Mouse (Mus musculus): ENCODE data around the gene Ap3d1. TPM values are rescaled to one million over a fixed set of nuclear protein-coding genes. Genes with fewer than 3 reads are reported as not detected.

The Ap3d1 gene
- 79.7 TPM for polyA plus RNA-seq (2017; shearing (Covaris generic))

DNA sequence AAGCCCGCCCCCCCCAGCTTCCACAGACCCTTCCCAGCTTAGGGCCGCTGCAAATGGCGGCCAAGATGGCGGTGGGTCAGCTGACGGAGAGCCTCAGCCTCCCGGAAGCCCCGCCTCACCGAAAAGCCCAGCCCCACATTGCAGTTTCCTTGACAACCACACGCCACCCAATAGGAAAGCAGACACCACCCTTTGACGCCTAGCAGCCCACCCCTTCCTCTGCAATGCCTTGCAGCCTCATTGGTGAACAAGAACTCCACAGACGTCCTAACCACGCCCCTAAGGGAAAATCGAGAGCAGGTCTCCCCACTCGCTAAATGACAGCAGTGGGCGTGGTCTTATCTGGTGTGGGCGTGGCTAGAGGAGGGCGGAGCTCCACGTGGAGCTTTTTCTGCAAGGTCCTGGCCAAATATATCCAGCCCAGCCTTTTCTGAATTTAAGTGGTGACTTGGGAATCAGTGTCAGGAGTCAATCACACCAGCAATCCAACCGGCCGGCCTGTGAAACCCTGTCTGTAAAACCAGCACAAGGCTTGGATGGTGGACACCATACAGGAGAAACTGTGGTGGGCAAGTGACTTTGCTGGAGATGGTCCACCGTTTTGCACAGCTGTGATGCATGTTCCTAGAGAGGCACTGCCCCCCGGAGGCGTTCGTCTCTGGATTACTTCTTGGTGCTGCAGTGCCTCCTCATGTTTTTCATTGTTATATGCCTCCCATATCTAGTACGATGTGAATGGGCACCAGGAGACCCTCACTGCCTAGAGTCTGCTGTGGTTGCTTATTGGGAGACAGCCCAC, at the start of gene Ap3d1:
Gene Ap3d1, minus strand, starts transcription at position 85 of the 799 bp plus-strand sequence.

DNA sequence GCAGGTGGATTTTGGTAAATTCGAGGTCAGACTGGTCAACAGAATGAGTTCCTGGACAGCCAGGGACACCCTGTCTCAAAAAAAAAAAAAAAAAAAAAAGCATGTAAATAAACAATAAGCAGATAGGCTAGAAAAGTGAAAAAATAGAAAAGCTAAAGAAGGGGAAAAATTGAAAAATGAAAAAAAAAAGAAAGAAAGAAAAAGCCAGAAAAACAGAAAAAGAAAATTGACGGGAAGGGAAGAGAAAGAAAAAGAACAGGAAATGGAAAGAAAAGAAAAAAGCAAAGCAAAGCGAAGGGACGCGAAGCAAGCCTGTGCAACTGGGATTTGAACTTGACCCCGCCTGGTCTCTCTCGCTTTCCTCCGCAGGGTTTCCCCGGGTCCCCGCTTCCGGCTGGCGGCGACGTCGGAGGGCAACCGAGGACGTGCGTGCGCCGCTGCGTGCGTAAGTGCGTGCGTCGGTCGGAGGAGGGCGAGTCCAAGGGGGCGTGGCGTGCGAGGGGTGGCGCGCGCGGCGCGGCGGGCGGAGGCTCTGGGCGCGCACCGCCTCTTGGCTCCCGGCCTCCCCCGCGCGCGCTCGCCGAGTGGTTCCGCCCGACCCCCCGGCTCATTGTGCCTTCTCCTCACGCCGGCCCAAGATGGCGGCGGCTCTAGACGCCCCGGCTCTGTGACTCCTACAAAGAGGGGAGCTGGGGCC, 12.7 kb upstream of the Ap3d1 start, which contains the start of gene Dot1l:
Gene Dot1l, plus strand, starts transcription at position 613 of the 697 bp plus-strand sequence.

DNA sequence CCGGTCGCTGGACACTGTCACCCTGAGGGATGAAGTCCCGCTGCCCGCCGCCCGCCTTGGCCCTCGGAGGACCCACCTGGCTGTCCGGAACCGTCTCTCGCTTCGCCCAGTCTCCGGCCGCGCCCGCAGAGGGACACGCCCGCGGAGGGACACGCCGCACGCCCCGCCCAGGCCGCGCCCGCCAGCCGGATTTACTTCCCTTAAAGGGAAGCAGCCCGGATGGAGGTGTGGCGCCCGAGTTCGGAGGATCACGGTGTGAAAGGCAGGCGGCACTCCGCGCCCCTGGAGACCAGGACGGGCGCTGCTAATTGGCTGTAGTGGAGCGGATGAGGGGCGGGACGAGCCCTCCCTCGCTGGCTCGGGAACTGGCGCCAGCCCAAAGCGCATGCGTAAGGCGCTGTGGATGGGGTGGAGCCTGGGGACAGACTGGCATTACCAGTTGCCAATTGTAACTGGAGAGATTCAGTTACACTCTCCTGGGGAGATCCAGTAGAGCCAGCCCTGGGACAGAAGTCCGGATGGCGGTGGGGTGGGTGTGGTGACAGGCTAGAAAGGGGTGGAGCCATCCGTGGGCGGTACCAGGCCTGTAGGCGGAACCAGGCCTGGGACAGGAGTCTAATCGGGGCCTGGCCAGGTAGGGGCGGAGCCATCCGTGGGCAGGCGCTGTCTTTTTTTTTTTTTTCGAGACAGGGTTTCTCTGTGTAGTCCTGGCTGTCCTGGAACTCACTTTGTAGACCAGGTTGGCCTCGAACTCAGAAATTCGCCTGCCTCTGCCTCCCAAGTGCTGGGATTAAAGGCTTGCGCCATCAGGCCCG, 40.1 kb downstream of the Ap3d1 start, which contains the start of the genes Mob3a and Izumo4:
Gene Mob3a, minus strand, starts transcription at position 257 of the 815 bp plus-strand sequence.
Gene Izumo4, plus strand, starts transcription at position 464 of the 815 bp plus-strand sequence.

DNA sequence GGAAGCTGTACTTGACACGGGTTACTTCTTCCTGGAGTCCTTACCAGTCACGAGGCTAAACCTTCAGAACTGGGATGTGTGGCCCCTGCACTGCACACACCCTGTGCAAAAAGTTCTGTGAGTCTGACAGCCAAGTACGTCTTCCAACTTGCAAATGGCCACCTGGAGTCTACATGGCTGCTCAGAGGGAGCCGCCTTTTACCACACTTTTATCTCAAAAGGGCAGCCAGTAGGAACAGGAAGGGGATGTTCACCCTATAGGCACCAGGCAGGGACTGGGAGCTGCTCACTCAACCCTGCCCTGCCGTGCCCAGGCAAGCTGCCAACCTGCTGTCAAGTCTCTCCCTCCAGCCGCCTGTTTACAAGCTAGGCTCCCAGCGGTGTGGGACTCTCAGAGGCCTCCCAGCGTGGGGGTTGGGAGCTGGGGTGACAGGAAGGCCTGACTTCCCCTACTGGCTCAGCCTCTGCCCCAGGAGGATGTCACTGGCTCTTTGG, 64.1 kb downstream of the Ap3d1 start, which contains the start of gene Mknk2:
Gene Mknk2, minus strand, starts transcription at position 171 of the 495 bp plus-strand sequence.

Other genes starting within 250 kb of the Ap3d1 start
- not detected for gene Onecut3, start 247.4 kb downstream of the Ap3d1 start, polyA plus RNA-seq (2017; shearing (Covaris generic))
- not detected for gene Atp8b3, start 203.1 kb downstream of the Ap3d1 start, polyA plus RNA-seq (2017; shearing (Covaris generic))
- 83.0 TPM for gene Rexo1, start 180.7 kb downstream of the Ap3d1 start, polyA plus RNA-seq (2017; shearing (Covaris generic))
- gene Klf16, start 164.9 kb downstream of the Ap3d1 start, polyA plus RNA-seq (2017; shearing (Covaris generic)) = 17.2 TPM
- gene Abhd17a, start 151.9 kb downstream of the Ap3d1 start, polyA plus RNA-seq (2017; shearing (Covaris generic)) = 93.3 TPM
- gene Scamp4, start 139.4 kb downstream of the Ap3d1 start, polyA plus RNA-seq (2017; shearing (Covaris generic)) = 102 TPM
- gene Adat3, start 139.4 kb downstream of the Ap3d1 start, polyA plus RNA-seq (2017; shearing (Covaris generic)) = 6.9 TPM
- 8.5 TPM for gene Gm49322, start 136.2 kb downstream of the Ap3d1 start, polyA plus RNA-seq (2017; shearing (Covaris generic))
- gene Csnk1g2, start 119.4 kb downstream of the Ap3d1 start, polyA plus RNA-seq (2017; shearing (Covaris generic)) = 353 TPM
- gene Btbd2, start 85.2 kb downstream of the Ap3d1 start, polyA plus RNA-seq (2017; shearing (Covaris generic)) = 22.0 TPM
- 190 TPM for gene Mknk2, start 64.2 kb downstream of the Ap3d1 start, polyA plus RNA-seq (2017; shearing (Covaris generic))
- 103 TPM for gene Mob3a, start 40.3 kb downstream of the Ap3d1 start, polyA plus RNA-seq (2017; shearing (Covaris generic))
- 67.9 TPM for gene Izumo4, start 40.1 kb downstream of the Ap3d1 start, polyA plus RNA-seq (2017; shearing (Covaris generic))
- gene Dot1l, start 12.9 kb upstream of the Ap3d1 start, polyA plus RNA-seq (2017; shearing (Covaris generic)) = 39.6 TPM
- 65.0 TPM for gene Sf3a2, start 55.9 kb upstream of the Ap3d1 start, polyA plus RNA-seq (2017; shearing (Covaris generic))
- 196 TPM for gene Plekhj1, start 56.4 kb upstream of the Ap3d1 start, polyA plus RNA-seq (2017; shearing (Covaris generic))
- gene Amh, start 63.0 kb upstream of the Ap3d1 start, polyA plus RNA-seq (2017; shearing (Covaris generic)) = not detected
- not detected for gene Jsrp1, start 71.2 kb upstream of the Ap3d1 start, polyA plus RNA-seq (2017; shearing (Covaris generic))
- gene Oaz1, start 84.4 kb upstream of the Ap3d1 start, polyA plus RNA-seq (2017; shearing (Covaris generic)) = 2,215 TPM
- gene Lingo3, start 101.8 kb upstream of the Ap3d1 start, polyA plus RNA-seq (2017; shearing (Covaris generic)) = not detected
- 91.1 TPM for gene Lsm7, start 112.9 kb upstream of the Ap3d1 start, polyA plus RNA-seq (2017; shearing (Covaris generic))
- gene Sppl2b, start 113.0 kb upstream of the Ap3d1 start, polyA plus RNA-seq (2017; shearing (Covaris generic)) = 19.0 TPM
- gene Tmprss9, start 129.6 kb upstream of the Ap3d1 start, polyA plus RNA-seq (2017; shearing (Covaris generic)) = not detected
- gene Timm13, start 158.7 kb upstream of the Ap3d1 start, polyA plus RNA-seq (2017; shearing (Covaris generic)) = 150 TPM
- gene Lmnb2, start 176.0 kb upstream of the Ap3d1 start, polyA plus RNA-seq (2017; shearing (Covaris generic)) = 14.8 TPM
- 43.3 TPM for gene Gadd45b, start 187.8 kb upstream of the Ap3d1 start, polyA plus RNA-seq (2017; shearing (Covaris generic))